Mouse (Mus musculus) heart, postnatal 10 days (tissue): ENCODE data around the gene Il31ra. TPM values are rescaled to one million over a fixed set of nuclear protein-coding genes. Genes with fewer than 3 reads are reported as not detected.

ENCODE experiments used
- DNase-seq, 2 experiments: peaks; one replicate each; pipeline ENCODE4 v3.0.0; 2021
- intact Hi-C: fragments of 180-260 bp; cut with DNase I; formaldehyde crosslinking; loops from one replicate; pipeline ENCODE4 v1.15.1; 2025
- total RNA-seq, 2 experiments: library from RNA; stranded (reverse); gene quantifications; 2 replicates each; pipeline ENCODE4 v1.2.3; 2021

Il31ra gene
- total RNA-seq, 2 experiments from 2014 or later = 0.14 TPM; not detected in 1

DNA sequence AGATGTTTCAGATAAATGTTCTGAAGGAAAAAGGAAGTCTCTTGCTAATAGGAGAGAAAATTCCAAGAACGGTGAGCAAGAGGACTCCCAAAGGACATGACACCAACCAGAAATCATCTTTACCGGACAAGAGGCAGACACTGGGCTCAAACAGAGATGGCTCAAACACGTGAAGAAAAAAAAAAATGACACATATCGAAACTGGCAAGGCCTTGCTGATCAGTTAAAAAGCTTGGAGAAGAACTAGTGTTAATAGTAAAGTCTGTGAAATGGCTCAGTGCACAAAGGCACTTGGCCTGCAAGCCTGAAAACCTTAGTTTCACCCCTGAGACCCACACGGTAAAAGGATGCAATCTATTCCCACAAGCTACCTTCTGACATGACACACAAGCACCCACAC lies 23.4 kb downstream of the Il31ra start:
- no peak for DNase-seq
- intact Hi-C loops = no loop called here

DNA sequence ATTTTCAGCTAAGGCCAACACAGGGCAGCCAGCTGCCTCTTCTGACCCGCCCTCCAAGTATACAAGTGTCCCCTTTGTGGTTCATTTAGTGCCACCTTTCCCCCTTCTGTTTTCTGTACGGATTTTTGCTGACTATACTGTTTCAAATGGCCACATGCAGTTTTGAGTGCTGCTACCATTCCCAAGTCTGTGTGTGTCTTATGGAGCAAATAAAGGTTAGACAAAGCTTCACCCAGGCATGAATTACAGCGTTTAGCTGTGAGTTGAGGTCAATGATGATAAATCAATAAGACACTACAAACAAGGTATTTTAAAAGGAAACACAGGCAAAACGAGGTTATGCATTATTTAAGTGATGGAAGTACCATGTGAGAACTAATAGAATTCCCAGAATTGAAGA lies 24.6 kb downstream of the Il31ra start:
- intact Hi-C loops = no loop called here
- DNase-seq = no peak

GRCm38 (mm10) chr13:112560554-112561138 lies 33.5 kb downstream of the Il31ra start:
- no peak for DNase-seq

DNA sequence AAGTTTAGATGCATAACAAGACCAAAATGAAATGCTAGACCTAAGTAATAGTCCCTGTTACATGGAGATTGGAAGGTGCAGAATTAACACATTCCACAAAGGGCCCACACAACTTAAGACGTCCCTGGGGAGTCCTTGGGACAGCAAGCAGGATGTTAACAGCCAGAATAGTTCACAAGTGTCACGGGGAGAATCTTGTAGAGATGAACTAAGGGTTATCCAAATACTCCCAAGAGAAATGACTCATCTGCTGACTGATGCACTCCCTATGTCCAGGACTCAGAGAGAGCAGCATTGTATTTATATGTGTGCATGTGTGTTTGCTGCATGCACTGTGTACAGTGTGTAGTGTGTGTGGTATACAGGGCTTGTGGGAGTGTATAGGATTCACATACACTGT lies 37.7 kb downstream of the Il31ra start:
- no peak for DNase-seq
- intact Hi-C loops = no loop called here

More at GRCm38 (mm10) chr13:112560554-112561138, 33.5 kb downstream of the Il31ra start:
- intact Hi-C loops = no loop called here

DNA sequence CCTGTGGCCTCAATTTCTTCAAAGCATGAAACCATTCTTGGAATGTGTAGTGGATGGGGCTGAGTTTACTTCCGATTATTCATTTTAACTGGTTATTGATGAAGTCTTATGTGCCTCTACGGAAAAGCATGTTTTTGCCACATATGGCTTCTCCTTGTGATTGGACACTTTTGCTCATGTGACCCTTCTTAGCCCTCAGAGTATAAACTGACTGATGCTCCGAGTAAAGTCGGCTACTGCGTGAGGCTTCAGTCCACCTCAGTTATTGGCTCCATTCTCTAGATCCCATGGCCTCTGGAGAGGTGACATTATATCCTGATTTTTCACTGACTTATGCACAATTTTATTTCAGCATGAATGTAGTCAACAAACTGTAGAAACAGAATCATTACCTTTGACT lies 40.9 kb downstream of the Il31ra start:
- intact Hi-C loops = no loop called here
- DNase-seq = no peak

DNA sequence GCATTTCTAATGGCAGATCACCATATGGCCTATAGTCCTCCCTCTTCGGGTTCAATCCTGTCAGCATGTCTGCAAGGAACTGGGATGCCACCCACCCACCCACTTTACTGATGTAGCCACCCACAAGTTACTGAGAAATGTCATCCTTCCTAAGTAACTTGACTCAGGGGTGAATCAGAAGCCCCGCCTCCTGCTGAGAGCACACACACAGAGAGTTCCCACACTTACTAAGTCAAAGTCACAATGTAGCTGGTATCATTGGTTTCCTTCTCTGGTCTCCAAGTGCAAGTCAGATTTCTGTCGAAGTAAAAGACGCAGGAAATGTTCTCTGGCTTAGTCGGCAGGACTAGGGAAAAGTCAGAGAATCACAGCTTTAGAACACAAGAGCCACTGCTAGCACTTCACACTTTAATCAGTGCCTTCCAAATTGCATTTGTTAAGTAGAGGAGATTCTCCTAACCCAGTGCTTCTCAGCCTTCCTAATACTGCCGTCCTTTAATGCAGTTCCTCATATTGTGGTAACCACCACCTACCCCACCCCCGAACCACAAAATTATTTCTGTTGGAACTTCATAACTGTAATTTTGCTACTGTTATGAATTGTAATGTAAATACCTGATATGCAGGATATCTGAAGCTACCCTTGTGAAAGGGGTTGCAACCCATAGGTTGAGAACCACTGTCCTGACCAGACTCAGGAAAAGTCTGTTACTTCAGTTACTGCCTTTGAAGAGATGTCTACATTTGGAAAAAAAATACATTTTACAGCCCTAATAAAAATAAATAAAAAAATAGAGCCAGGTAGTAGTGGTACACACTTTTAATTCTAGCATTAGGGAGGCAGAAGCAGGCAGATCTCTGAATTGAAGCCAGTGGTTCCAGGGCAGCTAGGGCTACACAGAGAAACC lies 42.3 kb downstream of the Il31ra start:
- intact Hi-C loops = no loop called here
- no peak for DNase-seq

DNA sequence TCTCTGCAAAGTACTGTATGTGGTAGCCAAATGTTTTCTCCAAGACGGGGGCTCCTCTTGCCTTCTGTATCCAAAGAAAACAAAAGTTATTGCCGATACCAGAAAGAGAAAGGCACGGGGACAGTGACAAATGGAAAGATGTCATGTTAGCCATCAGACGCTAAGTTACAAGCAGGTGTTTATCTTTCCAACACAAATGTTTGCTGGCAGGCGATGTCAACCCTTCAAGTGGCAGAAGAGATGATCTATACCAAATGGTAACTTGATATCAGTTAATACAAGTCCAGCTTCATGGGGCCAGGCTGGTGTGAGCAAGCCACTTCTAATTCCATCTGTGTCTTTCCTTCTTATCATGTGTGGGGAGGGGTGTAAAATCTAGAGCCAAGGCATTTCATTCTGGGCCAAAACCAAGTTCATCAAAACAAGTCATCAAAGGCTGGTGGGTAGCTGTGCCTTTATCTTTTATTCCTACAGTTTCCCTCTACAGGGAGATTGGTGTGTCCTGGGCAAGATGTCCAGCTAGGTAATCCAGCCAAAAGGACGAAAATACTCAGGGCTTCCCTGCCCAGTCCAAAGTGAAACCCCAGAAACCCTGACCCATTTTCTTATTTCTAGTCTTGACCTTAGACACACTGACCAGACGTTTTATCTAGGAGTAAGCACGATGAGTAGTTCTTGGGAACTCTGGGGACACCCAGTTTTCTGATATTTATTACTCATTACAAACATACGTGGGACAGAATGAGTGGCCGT lies 52.8 kb downstream of the Il31ra start:
- no peak for DNase-seq
- intact Hi-C loops = no loop called here

GRCm38 (mm10) chr13:112540616-112541015 lies 53.5 kb downstream of the Il31ra start:
- peak in 1 of 2 experiments; percentile 18 for DNase-seq
- intact Hi-C loops = no loop called here

DNA sequence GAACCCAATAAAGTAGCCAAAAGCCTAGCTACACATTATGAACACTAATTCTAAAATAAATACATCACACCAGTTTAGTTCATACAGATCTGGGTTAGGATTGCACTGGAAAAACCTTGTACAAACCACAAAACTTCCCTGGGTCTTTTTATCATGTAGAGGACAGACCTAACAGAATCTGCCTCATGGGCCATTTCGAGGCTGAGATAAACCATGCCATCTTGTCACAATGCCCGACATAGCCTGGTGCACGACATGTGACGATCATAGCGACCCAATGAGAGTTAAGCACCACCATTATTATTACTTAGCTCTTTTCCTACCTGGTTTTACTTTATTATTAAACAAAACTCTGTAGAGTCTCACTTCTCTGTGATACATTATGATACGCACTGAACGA lies 57.1 kb downstream of the Il31ra start:
- intact Hi-C loops = no loop called here
- no peak for DNase-seq

DNA sequence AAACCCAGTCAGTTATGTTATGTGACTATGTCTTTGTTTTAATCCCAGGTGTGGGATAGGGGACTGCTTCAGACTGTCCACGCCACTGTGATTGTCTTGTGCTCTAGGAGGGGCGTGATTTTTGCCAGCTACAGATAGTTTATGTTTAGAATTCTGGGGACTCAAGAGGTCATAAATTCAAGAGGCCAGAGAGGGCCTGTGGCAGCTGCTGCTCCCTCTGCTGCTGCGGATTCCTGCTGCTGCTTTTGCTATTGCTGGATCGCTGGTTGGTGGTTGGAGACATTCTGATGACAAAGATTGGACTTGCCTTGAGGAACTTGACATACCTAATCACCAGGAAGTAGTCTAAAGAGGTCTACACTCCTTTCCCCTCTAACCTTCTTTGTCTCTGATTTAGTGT lies 57.5 kb downstream of the Il31ra start:
- intact Hi-C loops = no loop called here
- DNase-seq = no peak

- DNase-seq = peak; percentile 15 to 25
- intact Hi-C loops = no loop called here
Observed at GRCm38 (mm10) chr13:112533556-112533955, 60.6 kb downstream of the Il31ra start.

- no peak for DNase-seq
- intact Hi-C loops = no loop called here
Observed at GRCm38 (mm10) chr13:112532235-112532634, 61.9 kb downstream of the Il31ra start.

DNA sequence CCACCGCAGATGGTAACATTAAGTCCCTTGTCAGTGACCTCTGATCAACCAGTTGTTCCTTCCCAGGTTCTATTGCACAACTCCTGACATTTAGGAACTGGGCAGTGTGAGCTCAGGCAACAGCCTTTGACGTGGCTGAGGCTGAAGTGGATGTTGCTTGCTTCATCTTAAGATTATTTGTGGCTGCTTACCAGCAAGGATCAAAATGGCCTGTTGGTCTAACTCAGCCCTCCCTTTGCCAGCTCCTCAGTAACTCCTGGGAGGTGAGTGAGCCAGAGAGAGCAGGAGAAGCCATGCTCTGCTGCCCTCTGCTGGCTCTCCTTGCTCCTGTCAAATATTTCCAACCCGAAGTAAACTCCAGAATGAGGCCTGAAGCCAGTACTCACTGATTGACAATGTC lies 64.3 kb downstream of the Il31ra start:
- peak; percentile 80 to 85 for DNase-seq
- intact Hi-C loops = loop anchor here (1.0 kb wide), 2 partner anchors 222 to 258 kb away; no protein-coding TSS in a partner anchor

- no peak for DNase-seq
- intact Hi-C loops = no loop called here
Observed at GRCm38 (mm10) chr13:112527186-112527585, 67.0 kb downstream of the Il31ra start.

DNA sequence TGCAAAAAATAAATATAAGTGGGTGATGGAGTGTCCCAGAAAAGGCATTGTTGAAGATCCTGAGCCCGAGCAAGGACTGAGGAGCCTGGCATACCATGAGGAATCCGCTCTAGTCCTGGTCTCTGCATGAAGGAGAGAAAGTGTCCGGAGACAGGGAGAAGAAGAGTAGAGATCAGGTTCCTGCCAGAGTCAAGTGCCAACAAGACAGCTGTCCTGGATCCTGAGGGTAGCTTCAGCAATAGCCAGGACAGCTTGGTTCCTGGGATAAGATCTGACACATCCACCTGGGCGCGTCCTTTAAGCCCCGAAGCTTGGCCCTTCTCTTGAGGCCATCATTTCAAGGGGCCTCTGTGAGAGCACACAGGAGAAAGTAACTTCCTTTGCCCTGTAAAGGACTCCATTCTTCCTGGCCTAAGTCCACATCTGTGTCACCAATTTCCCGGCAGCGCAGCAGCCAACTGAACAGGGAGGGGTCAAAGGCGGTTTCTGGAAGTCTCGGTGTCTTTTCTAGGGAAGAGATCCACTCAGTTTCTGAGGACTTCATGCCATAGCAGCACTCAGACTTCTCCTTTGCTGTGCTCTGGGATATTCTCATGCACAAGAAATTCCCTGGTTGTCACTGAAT lies 70.7 kb downstream of the Il31ra start:
- intact Hi-C loops = no loop called here
- DNase-seq = peak in 1 of 2 experiments; percentile 31

DNA sequence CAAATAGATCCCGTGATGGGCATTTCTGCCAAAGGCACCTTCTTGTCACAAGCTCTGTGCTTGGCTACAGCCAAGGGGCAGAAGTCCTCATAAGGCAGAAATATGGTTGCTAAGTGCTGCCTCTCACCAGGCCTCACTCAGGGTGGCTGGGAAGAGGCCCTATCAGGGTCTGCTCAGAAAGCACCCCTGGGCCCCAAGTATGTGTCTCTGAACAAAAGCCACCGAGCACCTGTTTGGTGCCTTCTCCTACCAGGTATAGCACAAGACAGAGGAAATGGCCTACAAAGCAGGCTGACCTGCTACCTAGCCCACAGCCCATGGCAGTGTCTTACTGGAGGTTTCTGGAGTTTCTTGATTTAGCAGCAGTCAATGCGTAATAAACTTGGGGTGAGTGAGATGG lies 71.3 kb downstream of the Il31ra start:
- no peak for DNase-seq
- intact Hi-C loops = no loop called here

DNA sequence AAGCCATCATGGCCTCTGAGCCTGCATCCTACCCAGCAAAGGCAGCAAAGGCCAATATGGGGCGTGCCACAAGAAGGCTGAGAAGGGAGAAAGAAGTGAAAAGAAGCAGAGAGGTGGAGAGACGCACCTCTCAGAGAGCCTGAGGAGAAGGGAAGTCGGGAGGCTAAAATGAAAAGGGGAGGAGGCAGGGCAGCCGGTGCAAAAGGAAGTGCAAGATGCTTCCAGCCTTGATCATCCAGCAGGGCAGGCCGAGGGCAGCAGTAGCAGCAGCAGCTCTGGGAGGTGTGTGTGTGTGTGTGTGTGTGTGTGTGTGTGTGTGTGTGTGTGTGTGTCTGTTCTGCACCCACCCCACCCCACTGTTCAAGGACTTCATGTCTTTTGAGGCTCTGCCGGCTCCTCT lies 71.9 kb downstream of the Il31ra start:
- no peak for DNase-seq
- intact Hi-C loops = no loop called here

- no peak for DNase-seq
- intact Hi-C loops = no loop called here
Observed at GRCm38 (mm10) chr13:112514546-112514945, 79.6 kb downstream of the Il31ra start.

DNA sequence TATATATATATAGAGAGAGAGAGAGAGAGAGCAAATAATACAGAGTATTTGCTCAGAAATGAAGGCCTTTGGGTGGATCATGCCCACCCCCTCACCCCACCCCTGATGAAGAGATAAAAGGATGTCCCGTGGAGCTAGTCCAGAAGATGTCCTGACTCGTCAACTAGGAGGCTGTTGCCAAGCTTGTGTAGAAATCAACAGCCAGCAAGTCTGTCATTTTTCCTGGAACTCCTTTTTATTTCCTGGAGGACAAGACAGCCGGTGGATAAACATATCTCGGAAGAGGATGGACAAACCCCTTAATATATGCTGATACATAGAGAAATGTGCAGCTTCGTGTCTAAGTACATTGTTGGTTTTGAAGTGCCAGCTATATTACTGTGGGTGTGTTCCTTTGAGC lies 81.3 kb downstream of the Il31ra start:
- no peak for DNase-seq
- intact Hi-C loops = no loop called here

DNA sequence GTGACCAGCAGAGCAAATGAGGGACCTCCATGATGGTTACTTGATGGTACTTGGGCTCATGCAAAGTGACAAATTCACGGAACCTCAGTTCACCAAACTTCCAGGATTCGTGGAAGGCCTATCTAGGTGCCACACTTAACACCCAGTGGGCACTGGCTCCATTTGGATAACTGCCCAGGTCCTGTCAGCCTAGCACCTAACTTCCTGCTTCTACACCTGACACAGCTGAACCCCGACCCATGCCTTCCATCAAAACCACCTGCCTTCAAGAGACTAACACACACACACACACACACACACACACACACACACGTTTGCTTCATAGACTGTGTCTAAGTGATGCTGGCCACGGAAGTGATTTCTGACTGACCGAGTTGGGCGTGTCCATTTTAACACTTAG lies 82.3 kb downstream of the Il31ra start:
- intact Hi-C loops = no loop called here
- no peak for DNase-seq

DNA sequence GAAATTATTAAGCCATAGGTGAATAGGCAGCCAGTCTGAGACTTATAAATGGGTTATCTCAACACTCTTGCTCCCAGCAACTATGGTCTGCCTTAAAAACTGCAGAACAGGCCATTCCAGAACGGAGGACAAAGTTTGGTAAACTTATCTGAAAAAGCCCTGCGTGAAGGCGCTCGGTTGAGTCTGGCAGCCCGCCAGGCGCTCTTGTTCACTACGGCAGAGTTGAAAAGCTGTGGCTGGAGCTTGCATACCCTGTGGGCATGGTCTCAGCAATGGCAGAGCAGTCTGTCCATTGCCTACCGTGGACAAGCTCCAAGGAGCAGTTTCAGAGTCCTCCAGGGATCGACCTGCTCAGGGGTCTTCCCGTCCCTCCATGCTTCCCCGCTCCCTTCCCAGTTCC lies 82.9 kb downstream of the Il31ra start:
- DNase-seq = peak in 1 of 2 experiments; percentile 43
- intact Hi-C loops = no loop called here
